Mouse (Mus musculus) layer of hippocampus, postnatal 25 days (tissue): ENCODE results near the gene Dop1a. TPM values are rescaled to one million over a fixed set of nuclear protein-coding genes. Genes with fewer than 3 reads are reported as not detected.

ENCODE experiments used
- DNase-seq, 2 experiments: peaks; one replicate each; pipeline ENCODE4 v3.0.0; 2022; ENCODE audit warnings: mixed read lengths in 2 of 2, low spot score in 1 of 2; ENCODE audit errors: extremely low spot score in 1 of 2
- total RNA-seq, 2 experiments: library from RNA; stranded (reverse); gene quantifications; 2 replicates each; pipeline ENCODE4 v1.2.3; 2021

The Dop1a gene
- total RNA-seq: 10 to 100 TPM; 46.5 to 60.2 TPM

DNA sequence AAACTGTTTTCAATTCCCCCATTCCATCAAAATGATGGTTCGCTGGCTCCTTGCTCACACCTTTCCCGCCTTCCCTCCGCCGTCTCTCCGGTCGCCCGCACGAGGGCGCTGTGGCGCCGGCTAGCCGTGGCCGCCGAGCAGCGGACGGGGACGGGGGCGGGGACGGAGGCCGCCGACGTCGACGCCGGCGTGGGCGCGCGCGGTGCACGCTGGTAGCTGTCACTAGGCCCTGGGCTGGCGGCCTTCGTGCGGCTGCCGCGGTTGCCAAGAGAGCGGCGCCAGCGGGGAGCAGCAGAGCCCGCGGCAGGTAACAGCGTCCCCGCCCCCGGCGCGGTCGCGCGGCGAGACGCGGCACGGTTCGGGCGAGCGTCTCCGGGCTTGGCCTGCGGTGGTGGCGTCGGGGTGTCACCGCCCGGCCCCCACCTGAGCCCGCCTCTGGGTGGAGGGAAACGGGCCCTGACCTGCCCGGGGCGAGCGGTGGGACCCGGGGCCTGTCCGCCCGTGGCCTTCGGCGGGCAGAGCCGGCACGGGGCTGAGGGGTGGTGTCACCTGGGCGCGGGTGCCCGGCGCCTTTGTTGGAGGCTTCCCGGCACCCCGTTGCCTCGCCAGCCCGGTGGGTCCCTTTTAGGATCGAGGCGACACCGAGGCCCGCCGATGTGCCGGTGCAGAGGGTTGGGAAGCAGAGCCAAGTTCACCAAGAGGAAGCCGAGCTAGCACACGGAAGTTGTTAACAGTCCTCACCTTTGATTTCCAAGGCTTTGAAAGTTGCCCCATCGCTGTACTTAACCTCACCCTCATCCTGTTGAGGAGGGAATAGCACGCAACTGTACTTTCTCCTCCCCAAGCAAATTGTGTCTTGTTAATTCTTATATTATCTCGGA lies at the start of gene Dop1a:
Dop1a (plus strand) TSS at position 165 of the 881 bp plus-strand sequence.
- peak; percentile 93 to 94 for DNase-seq

DNA sequence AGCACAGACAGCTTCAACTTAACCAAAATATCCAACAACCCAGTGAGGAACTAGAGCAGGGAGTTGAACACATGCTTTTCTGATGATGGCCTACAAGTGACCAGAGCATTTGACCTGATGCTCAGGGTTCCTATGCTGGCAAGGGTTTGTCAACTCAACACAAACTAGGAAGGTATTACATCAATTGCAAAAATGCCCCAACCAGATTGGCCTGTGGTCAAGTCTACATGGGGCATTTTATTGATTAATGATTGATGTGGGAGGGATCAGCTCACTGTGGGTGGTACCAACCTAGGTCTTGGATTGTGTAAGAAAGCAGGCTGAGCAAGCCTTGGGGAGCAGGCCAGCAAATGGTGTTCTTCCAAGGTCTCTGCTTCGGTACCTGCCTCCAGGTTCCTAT lies 49.0 kb upstream of the Dop1a start:
- no peak for DNase-seq

DNA sequence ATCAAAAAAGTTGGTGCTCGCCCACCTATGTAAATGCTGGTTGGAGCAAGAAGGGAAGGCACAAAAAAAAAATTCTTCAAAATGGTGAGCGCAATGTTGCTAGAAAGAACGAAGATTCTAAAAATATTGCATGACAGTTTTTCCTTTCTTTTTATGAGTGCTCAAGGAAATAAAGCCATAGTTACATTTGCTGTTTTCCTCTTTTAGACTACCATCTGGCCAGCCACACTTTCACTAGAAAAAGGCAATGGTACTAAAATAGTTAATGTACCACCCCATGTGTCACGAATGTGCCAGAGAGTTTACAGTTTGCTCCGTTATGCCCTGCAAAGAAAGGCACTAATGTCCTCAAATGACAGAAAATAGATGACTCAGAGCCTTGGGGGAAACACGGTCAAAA lies 47.6 kb upstream of the Dop1a start:
- DNase-seq: no peak

DNA sequence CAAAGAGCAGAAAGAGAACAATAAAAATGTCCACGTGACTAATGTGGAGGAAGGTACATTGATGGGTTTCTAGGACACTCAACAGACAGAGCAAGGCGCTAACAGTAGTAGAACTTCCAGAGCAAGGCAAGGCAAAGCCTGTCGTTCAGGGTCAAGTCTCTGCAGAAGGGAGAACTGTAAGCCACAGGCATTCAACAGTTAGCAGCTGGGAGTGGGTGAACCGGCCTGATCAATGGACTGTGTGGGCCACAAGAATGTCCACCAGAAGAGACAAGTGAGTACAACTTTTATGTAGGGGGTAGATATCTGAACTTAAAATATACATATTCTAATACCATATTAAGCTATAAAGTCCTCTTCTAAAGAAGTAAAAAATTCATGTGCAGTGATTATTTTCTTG lies 43.6 kb upstream of the Dop1a start:
- DNase-seq: no peak

DNA sequence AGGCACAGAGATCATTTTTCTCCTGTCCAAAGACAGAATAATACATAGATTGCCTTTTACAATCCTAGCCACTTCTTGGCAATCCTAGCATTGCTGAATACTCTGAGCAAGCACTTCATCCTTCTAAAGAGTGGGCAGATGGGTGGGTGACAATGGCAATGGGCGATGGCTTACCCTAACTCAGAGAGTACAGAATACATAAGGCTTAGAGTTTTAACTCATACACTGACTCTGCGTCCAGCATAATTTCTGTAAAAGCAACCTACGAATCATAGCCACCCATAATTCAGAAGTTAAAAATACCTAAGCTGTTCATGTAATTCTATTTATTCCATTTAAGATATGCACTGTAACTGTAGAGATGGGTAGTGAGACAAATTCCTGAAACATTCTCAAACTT lies 31.4 kb upstream of the Dop1a start:
- DNase-seq: no peak

DNA sequence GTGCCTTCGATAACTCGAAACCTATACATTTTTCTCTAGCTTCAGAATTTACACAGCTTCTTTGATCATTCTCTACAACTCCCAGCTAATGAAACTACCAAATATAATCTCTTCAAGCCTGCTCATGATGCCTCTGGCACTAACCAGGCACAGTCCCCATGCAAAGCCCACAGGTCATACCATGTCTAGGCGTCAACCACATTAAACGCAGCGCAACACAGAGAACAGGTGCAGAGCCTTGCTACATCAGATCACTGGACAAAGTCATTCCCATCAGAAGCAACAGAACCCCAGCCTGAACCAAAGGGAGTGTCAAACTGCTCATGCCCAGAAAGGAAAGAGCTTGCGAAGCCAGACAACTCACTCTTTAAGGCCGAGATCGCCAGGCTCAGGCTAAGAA lies 30.3 kb upstream of the Dop1a start:
- DNase-seq: no peak

DNA sequence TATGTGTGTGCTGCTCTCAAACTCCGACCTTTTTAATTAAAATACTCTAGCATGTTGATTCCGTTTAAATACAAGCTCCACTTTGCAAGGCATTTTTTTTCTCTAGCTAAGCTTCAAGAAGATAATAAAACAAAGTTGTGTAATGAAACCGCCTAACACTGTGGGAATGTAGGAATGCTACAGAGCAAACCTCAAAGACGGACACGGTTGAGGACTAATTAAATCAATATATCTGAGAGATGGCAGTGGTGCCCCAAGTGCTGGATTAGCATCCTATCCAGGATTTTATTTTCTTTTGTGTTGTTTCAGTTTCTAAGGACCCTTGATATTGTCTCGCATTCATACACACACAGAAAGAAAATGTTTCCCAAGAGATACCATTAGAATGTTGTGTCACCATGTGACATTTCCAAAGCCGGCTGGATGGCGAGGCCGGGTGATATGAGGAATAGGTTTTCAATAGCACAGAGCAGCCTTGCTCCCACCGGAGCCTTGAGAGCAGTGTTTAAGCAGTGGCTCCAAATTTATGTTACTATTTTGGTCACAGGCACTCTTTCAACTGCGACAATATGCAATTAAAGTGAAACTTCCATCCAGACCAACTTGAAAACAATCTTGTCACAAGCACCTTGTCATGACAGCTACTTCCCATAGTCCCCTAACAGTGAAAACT lies 28.5 kb upstream of the Dop1a start:
- DNase-seq: no peak

DNA sequence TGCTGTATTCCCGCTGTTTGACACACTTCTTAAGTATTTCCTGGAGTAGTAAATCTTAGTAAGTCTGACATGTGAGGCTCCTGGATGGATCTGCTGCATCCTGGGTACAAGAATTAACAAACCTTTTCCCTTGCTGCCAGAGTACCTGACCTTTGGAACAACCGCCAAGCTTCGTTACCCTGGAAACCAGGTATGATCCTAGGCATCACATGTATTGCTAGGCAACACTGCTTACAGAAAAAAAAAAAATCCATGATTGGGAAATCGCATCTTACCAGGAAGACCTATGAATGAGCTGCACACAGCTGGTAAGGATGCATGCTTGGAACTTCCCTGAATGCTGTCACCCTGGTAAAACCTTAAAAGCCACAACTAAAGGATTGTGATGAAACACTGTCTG lies 24.7 kb upstream of the Dop1a start:
- no peak for DNase-seq

DNA sequence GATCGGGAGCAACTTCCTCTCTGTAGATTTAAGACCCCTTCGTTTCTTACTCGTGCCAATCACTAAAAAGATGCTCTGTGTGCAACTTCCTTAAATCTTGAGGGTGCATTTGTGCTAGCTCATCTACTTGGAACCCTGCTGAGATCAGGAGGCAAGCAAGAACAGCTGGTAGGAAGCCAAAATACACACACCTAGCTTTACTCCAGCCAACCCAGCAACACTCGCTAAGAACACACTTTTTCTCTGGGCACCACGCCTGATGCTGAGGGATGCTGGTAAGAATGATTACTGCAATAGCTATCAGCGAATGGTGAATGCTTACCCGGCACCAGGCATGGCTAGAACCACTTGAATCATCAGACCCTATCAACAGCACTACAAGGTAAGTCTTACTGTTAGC lies 20.1 kb upstream of the Dop1a start:
- no peak for DNase-seq

DNA sequence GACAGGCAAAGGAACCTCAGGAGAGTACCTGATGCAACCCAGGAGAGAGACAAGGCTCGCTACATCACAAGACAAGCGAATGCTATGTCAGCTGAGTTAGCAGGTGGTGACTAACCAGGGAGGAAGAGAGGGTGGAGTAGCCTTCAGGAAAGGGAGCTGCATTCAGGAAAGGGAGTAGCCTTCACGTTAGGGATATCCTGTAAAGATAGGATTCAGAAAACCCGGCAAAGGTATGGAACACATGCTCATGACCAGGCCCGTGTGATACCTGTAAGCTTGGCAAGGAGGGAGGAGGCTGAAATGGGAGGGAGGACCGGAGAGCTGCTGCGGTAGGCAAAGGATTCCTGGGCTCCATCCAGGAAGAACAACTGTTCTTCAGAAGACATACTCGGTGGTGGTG lies 19.5 kb upstream of the Dop1a start:
- DNase-seq: no peak

DNA sequence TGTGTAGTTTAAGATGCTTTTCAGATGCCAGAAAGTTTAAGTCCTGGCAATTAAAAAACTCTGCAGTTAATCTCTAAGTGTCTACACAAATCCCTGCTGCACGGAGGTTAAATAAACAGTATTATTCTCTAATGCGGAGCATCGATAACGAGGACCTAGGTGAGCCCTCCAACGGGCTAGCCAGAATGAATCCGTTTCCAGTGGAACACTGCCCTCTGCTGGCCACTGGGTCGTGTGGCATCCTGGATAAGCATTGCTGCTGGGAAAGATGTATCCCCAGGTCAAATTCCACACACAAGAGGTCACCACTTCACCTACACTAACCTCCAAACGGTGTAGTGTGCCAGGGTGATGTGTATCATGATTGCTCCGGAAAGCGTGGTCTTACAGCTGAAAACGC lies 17.4 kb upstream of the Dop1a start:
- peak; percentile 67 to 92 for DNase-seq

DNA sequence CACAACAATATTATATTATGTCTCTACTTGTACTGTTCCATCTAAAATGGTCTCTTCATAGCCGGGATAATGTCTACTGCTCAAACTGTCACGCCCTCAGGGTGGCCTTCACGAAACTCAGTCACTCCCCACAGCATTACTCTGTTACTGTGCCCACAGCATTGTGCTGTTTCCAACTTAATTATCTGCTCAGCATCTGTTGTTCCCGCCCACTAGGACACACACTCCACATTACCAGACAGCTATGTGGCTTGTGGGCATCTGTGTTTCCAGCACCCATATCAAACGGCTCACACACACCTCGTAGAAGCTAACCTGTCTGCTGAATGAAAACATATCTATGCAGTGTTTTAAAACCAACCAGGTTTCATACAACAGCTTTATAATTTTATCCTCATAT lies 15.9 kb upstream of the Dop1a start:
- no peak for DNase-seq

DNA sequence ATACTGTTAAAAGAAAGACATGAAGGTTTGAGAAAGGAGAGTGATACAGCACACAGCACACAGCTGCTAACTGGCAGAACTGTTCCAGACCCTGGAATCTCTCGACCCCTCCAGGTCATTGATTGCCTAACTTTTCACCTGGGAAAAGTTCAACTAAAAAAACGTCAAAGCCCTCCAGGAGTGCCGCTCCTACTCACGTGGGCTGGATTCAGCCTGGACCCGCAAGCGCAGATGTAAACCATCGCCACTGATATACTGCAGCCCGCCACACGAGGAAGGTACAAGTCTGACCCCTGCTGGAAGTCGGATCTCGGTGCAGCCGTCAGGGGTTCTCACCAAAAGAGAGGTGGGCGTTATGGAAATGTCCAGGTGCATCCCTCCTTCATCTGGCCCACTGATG lies 15.3 kb upstream of the Dop1a start:
- peak; percentile 37 to 64 for DNase-seq

DNA sequence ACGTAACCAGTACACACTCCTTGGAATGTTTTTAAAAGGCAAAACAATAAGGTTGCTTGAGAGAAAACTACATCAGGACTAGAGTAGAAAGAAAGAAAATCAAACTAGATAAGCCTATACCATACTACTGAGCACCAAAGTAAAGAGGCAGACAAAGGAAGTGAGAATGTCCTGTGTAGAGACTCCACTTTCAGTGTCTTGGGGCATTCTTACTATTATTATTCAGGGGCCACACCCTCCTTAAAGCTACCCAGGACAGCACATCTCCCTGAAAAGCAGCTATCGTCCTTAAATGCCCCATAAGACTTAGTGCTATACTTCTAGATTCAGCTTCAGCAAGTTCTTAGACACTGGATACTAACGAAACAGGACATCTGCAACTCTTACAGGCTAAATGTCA lies 13.3 kb upstream of the Dop1a start:
- no peak for DNase-seq

DNA sequence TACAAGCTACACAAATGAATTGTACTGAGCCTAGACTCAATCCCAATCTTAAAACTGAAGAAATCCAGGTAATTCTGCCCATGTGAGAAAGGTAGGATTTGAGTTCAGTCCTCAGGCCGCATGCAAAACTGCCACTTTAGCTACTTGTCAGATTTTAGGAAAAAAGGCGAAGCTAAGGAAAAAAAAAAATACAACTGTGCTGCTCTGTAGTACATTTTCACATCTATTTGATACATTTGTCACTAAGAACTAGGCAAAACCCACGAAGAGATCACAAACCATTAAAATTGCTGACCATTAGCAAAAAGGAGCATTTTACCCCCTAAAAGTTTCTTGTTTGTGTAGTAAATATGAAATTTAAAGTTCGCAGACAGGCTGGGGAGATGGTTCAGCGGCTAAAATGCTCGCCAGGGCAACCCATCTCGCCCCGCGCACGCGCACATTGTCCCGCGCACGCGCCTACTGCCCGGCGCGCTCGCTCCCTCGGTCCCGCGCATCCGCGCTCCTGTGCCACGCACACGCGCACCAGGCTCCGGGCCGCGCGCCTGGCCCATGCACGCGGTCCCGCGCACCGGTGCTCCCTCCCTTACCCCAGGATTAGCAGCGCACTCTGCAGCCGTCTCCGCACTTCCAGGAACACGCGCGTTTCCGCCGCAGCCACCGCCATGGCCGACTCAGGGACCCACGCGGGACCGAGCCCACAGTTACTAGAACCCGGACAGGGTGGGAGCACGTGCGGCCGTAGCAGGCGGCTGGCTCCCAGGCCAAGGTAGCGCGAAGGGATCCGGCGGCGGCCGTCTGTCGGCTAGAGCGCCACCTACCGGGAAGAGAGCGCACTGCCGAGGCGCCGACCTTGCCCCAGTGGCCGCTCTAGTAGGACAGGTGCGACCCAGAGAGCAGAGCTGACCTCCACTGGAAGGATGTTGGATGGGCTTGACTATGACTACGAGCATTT lies 2.5 kb upstream of the Dop1a start, which contains the start of gene Ube2cbp:
Ube2cbp (minus strand) TSS at position 800 of the 955 bp plus-strand sequence.
- DNase-seq: peak; percentile 81 to 85

DNA sequence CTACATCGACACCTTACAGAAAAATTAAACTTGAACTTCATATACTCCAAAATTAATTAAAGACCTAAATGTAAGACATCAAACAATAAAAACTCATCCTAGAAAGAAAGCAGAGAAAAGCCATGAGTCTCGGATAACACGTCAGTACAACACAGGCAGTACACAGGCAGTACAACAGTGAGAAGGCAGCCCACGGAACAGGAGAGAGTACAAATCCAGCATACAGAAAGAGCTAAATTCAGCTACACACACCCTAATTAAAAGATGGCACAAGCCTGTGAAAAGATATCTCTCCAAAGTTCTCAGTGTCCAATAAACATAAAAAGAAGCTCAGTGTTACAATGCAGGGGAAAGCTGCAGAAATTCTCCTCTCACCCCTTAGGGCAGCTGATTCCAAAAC lies 9.0 kb downstream of the Dop1a start:
- DNase-seq: no peak

DNA sequence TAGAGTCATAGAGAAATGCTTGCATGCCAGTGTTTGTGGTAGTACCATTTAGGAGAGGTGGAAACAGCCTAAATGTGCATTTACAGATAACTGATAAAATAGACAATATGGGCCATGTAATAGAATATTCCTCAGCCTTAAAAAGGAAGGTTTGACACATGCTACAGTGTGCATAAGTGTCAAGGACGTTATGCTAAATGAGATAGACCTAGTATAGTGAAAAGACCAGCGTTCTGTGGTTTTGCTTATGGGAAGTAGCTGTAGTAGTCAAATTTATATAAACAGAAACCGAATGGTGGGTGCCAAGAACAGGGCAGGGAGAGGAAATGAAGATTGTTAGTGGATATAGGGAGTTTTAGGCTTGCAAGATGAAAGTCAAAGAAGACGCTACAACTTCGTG lies 9.8 kb downstream of the Dop1a start:
- no peak for DNase-seq

DNA sequence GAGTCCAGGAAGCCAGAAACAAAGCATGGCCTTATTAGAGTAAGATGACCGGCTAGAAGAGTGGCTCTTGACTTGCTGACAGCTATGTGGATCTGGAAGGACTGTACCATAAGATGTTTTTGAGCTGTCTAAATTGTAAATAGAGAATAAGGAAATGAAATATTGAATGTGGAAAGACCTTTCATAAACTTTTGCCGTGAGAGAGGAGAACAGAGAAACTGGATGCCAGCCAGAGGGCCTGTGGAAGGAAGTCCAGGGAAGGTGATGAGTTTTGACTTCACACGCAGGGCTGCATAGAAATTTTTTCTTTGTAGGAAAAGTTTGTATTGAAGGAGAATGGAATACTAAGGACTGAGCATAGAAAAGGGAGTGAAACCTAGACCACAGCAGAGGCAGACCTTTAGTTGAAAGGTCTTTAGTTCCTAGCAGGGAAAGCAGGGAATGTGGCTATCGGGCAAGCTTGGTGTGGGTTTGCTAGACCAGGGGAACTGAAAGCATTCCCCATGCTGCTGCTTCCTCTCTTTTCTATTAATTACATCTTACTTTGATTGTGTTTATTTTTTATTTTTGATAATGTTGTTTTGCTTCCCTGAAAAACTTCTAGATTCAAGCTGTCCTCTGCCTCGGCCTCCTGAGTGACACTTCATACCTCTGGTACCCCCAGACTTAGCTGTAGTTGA lies 11.6 kb downstream of the Dop1a start:
- no peak for DNase-seq

DNA sequence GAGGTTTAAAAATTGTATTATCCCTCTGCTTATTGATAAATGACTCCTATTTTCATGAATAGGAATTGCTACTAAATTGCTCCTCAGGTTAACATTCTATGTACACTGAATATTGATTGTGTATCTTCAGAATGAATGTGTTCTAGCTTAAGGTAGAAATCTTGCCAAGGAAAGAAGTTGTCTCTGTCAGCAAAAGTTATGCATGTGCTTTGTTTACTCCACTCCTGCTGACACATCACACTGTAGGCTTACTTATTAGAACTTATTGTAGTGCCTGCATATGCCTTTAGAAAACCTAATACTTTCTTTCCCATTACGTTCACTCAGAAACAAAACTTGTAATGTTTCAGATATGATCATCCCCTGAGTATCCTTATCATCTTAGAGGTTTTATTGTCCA lies 15.3 kb downstream of the Dop1a start:
- DNase-seq: no peak

DNA sequence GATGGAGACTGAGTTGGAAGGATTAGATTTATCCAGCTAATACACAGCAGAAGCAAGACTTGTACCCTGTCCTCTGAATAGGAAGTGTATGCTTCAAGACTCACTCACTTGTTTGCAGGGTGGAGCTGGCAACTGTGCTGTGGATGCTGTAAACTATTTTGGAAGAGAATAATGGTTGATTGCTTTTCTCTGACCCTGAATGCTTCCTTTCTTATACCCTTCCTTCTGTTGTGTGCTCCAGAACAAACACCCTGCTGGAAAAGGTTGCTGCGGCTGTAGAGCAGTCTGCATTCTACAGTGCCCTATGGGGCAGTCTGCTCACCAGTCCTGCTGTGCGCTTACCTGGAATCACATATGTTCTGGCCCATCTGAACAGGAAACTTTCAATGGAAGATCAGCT lies 24.8 kb downstream of the Dop1a start:
- DNase-seq: no peak
